Mouse (Mus musculus): Measurements from ENCODE around the gene 6430550D23Rik.

DNA sequence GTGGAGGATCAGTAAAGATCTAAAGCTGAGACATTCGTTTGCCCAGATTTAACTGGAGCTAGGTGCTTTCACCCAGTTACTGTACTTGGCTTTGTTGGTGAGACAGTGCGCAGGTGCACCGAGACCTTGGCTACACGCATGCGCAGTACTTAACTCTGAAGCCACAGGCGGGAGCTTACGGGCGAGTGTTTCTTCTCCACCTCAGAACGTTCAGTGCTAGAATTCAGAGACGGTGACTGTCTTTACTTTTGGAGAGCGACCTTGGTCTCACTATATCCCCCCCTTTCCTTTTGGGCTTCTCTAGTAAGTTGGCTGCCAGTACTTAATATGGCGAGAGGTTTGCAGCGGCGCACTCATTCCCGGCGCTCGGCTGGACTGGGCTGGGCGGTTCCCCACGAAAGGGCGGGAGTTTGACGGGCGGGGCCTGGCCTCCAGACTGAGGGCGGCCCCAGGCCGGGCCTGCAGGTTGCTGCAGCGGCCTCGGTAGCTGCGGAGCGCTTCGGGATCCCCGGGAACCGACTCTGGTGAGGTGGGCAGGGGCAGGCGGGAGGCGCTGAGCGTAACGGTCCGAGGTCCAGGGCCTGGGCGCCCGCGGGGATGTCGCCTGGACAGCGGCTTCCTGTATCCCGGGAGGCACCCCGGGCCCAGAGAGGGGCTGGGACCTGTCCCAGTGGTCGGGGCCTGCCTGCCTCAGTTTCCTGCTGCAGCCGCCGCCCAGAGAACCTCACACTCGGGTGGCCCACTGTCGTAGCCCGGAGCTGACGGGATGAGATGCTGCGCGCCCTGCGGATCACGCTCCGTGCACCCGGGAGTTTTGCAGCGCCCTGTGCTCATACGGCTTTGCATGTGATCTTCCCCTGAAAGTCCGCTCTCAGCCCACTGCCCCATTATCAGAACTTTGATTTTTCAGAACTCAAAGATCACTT, 51.4 kb downstream of the 6430550D23Rik start, which contains the start of gene Cep250:
- peak; percentile 51; the same call in 1 of the 2 replicates for TF ChIP-seq POLR2A (IDR thresholded peaks at IDR 0.05; ENCODE audit: borderline replicate concordance, low read depth, low read length)
- no peak for TF ChIP-seq CTCF (IDR thresholded peaks at IDR 0.05; ENCODE audit: low read depth, low read length)

Data from bone marrow macrophage, adult 2 months (primary cell).